Mouse (Mus musculus): ENCODE results near the gene Baz1b. TPM values are rescaled to one million over a fixed set of nuclear protein-coding genes. Genes with fewer than 3 reads are reported as not detected.

The Baz1b gene
- total and polyA plus RNA-seq, 3 experiments: 44.5 to 81.5 (median 72.9) TPM

GRCm38 (mm10) chr5:135171688-135172220 lies 15.3 kb upstream of the Baz1b start:
- no peak for DNase-seq (ENCODE audit: low read depth, low spot score)
- no peak overlapping the region for H3K4me3 ChIP-seq (ENCODE audit: control insufficient read depth in 1 of 2, insufficient read depth in 1 of 2, low read depth in 2 of 2, low read length in 2 of 2)
- H3K4me1 ChIP-seq (ENCODE audit: control insufficient read depth in 1 of 2, insufficient read depth in 2 of 2, low read length in 2 of 2): peaks cover 3 to 15% of the 10 kb centered on the region in 2 experiments; a peak in 3 of 4 replicates
- H3K36me3 ChIP-seq (ENCODE audit: control insufficient read depth in 1 of 2, insufficient read depth in 2 of 2, low read length in 2 of 2): peaks cover 1 to 14% of the 10 kb centered on the region in 2 experiments; a peak in 3 of 4 replicates
- TF ChIP-seq BHLHE40 (IDR thresholded peaks at IDR 0.05; ENCODE audit: borderline replicate concordance, low read depth, low read length): no peak
- TF ChIP-seq MEF2A (IDR thresholded peaks at IDR 0.05; ENCODE audit: extremely low read depth, insufficient replicate concordance, low read depth, low read length, poor library complexity, severe bottlenecking): no peak
- no peak for TF ChIP-seq UBTF (IDR thresholded peaks at IDR 0.05; ENCODE audit: borderline replicate concordance, insufficient read depth, low read depth, low read length)
- no peak for TF ChIP-seq CHD1 (IDR thresholded peaks at IDR 0.05; ENCODE audit: low read depth, low read length)
- TF ChIP-seq ZC3H11A (IDR thresholded peaks at IDR 0.05; ENCODE audit: low read depth, low read length): no peak
- TF ChIP-seq MXI1 (IDR thresholded peaks at IDR 0.05; ENCODE audit: low read depth, low read length): no peak
- H3K9ac ChIP-seq (ENCODE audit: control insufficient read depth, low read depth, low read length, poor library complexity, severe bottlenecking): no peak overlapping the region
- no peaks in the 10 kb centered on the region for H3K9me3 ChIP-seq (replicated peaks; ENCODE audit: insufficient read depth, low read length)
- no peak overlapping the region for H3K27ac ChIP-seq (ENCODE audit: control insufficient read depth, low read depth, low read length)
- H3K27me3 ChIP-seq (ENCODE audit: control insufficient read depth in 1 of 2, insufficient read depth in 2 of 2, low read length in 2 of 2): no peaks in the 10 kb centered on the region
- peaks cover 19% of the 10 kb centered on the region for H3K79me2 ChIP-seq (ENCODE audit: control insufficient read depth, insufficient read depth, low read length, poor library complexity)

- Histone ChIP-seq H3K4me3 (ENCODE audit: control insufficient read depth in 1 of 2, insufficient read depth in 1 of 2, low read depth in 2 of 2, low read length in 2 of 2) (no peak overlapping the region), H3K9ac (ENCODE audit: control insufficient read depth, low read depth, low read length, poor library complexity, severe bottlenecking) (no peak overlapping the region), H3K9me3 (replicated peaks; ENCODE audit: insufficient read depth, low read length) (no peaks in the 10 kb centered on the region), H3K79me2 (ENCODE audit: control insufficient read depth, insufficient read depth, low read length, poor library complexity) (peaks cover 17% of the 10 kb centered on the region), H3K27me3 (ENCODE audit: control insufficient read depth in 1 of 2, insufficient read depth in 2 of 2, low read length in 2 of 2) (no peaks in the 10 kb centered on the region), H3K36me3 (ENCODE audit: control insufficient read depth in 1 of 2, insufficient read depth in 2 of 2, low read length in 2 of 2) (peaks cover 5 to 10% of the 10 kb centered on the region in 2 experiments), H3K27ac (ENCODE audit: control insufficient read depth, low read depth, low read length) (no peak overlapping the region), H3K4me1 (ENCODE audit: control insufficient read depth in 1 of 2, insufficient read depth in 2 of 2, low read length in 2 of 2) (peaks cover 3 to 13% of the 10 kb centered on the region in 2 experiments; a peak in 3 of 4 replicates)
- TF ChIP-seq SIN3A (IDR thresholded peaks at IDR 0.05; ENCODE audit: low read length) (no peak), ZKSCAN1 (IDR thresholded peaks at IDR 0.05; ENCODE audit: low read depth, low read length) (no peak), USF1 (IDR thresholded peaks at IDR 0.05; ENCODE audit: low read depth, low read length) (no peak), MAZ (IDR thresholded peaks at IDR 0.05; ENCODE audit: low read depth, low read length) (no peak), ETS1 (IDR thresholded peaks at IDR 0.05; ENCODE audit: low read depth, low read length) (no peak), GABPA (IDR thresholded peaks at IDR 0.05; ENCODE audit: low read depth, low read length) (no peak), TCF12 (IDR thresholded peaks at IDR 0.05; ENCODE audit: low read depth, low read length) (no peak), MEF2A (IDR thresholded peaks at IDR 0.05; ENCODE audit: extremely low read depth, insufficient replicate concordance, low read depth, low read length, poor library complexity, severe bottlenecking) (no peak), USF2 (IDR thresholded peaks at IDR 0.05; ENCODE audit: borderline replicate concordance in 1 of 2, insufficient read depth in 1 of 2, low read depth in 1 of 2, low read length in 2 of 2) (no peak), MAX (IDR thresholded peaks at IDR 0.05; ENCODE audit: low read length) (no peak), ELF1 (IDR thresholded peaks at IDR 0.05; ENCODE audit: low read depth, low read length) (no peak), MYC (IDR thresholded peaks at IDR 0.05; ENCODE audit: low read depth, low read length) (no peak)
- DNase-seq (ENCODE audit: low read depth, low spot score): no peak
Observed at GRCm38 (mm10) chr5:135172986-135173385, 14.1 kb upstream of the Baz1b start.
